Mouse (Mus musculus) cerebellum, postnatal 4 days (tissue): ENCODE measurements around the gene Fam83g.

Experiments used
- DNase-seq, 2 experiments: peaks; one replicate each; pipeline ENCODE4 v3.0.0; 2022; ENCODE audit warnings: low spot score in 2 of 2, mixed read lengths in 1 of 2

The Fam83g gene

DNA sequence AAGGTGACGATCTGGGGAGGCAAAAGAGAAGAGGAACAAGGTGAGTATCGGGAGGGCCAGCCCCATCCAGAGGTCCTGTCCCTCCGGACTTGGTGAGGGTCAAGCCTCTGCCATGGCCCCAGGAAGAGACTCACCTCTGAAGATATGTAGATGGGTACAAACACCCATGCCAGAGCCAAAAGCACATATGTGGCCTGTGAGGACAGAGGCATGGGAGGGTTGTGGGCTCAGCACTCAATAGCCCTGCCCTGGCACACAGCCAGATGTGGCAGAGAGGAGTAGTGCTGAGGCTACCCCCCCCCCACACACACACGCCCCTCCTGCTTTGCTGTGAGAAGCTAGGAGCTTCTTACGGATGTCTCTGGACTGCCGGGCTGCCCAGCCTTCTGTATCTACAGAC is 31.2 kb downstream of the Fam83g start:
- no peak for DNase-seq

DNA sequence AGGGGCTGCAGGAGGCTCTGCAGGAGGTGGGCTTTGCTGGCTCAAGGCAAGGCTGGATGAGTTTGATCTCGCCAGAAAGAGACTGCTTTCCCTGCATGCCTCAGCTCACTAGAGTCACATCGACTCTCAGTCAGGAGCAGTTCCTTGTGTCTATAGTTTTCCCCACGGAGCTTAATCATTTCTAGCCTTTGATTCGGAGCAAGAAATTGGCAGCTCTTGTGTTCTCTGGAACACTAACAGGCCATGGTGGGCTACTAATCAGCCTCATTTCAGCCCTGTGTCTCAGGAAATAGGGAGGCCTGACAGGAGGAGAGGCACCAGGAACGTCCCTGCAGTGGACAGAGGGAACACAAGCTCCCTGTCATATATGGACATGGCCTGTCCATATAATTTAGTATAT is 34.1 kb downstream of the Fam83g start:
- no peak for DNase-seq

DNA sequence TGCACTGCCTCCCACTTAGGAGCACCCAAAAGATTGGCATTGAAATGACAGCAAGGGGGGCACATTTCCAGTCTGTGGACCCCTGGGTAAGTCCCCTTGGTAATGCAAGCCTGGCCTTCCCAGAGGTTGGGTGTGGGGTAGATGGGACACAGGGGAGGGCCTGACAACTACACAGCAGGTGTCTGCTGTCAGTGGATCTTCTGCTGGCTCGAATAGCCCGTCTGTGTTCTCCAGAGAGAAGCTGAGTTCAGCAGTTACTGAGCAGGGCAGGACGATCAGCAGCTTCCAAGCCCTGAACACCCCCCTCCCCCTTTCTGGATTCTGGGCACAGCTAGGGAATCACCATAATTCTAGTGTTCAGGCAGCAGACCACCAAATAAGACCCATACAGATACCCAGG is 35.5 kb downstream of the Fam83g start:
- DNase-seq = no peak

DNA sequence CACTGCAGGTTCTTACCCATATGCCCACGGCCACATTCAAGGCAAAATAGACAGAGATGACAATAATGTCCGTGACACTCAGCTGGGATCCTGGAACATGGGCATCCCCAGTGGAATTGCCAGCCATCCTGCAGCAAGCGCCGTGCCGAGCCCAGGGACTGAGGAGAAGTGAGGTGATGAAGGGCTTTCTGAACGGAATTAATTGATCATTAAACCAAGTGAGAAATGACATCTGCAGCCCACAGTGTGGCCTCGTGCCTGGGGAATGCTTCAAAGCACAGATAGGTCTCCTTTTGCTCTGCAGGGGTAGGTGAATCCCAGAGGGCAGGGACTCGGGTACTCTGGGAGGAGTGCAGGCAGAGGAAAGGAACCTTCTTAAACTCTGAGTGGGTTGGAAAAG is 35.9 kb downstream of the Fam83g start:
- no peak for DNase-seq

DNA sequence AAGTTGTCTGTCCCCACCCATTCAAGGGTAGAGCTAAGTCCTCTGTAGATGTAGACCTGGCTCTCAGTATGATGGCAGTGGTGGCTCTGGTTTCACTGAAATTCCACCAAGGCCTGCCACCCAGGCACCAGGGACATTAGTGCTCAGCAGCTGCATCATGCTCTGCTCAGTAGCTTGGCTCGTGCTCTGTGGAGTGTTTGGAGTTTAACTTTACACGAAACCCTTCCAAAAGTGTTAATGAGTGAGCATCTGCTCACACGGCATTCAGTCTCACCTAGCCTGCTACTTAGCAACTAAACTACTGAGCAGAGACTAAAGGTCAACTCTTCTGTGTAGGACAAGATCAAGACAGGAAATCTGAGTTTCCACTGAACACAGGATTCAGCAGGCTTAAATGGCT is 36.7 kb downstream of the Fam83g start, which contains the start of gene Slc5a10:
Slc5a10 (minus strand) TSS at position 191 of the 400 bp plus-strand sequence.
- no peak for DNase-seq

DNA sequence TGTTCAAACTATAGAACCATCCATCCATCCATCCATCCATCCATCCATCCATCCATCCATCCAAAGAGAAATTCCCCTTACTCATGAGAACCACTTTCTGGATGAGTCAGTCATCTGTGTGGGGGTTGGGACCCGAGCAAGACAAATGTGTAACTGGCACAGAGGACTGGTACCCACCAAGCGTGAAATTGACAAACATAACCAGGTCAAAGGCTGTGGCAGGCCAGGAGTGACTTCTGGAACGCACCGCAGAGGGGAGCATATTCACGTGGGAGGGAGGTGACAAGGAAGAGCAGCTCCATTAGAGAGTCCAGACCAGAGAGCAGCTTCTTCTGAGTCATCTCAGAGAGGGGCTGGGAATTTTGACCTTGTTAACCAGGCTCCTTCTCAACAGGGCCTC is 38.2 kb downstream of the Fam83g start:
- no peak for DNase-seq

DNA sequence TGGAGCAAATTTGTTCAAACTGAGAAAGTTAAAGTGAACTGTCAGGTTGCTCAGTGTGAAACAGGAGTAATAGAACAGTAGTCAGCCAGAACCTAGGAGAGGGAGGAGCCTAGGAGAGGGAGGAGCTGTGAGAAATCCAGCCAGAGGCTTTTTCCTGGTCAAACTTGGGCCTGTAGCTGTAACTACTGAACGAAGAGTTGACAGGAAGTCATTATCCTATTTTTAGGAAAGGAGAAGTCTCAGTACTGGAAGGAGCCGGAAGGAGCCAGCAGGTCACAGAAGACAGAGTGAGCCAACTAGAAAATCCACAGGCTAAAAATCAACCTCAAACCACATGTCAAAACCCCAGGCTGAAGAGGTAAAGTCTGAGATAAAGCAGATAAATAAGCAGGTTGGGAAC is 44.1 kb downstream of the Fam83g start:
- DNase-seq = no peak

DNA sequence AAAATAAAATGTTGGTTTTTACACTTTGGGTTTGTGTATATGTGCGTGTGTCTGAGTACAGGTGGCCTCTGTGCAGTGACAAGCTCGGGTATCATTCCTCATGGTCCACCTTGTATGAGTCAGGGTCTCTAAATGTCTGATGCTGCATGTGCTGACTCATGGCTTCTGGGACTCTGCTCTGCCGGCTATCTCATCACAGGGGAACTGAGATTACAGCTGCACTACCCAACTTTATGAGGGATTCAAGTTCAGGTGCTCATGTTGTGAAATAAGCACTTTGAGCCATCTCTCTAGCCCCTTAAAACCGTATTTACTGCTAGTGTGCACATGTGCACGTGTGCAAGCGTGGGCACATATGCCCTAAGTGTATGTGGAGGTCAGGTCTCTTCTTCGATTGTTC is 48.8 kb downstream of the Fam83g start:
- no peak for DNase-seq

DNA sequence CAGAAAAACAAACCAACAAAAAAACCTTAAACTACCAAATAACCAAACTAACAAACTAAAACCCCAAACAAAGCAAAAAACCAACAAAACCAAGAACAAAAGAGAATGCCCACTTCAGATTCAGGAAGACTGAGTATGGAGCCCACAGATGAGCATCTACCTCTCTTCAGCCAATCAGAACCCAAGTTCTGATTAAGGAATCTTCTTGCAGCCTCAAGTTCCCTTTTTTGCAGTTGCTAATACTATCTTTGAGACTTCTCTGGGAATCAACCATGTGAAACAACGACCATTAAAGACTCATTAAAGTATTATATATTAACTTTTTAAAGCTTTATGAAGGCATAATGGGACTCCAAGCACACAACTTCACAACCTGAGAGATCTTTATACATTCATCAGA is 53.4 kb downstream of the Fam83g start:
- DNase-seq = no peak

DNA sequence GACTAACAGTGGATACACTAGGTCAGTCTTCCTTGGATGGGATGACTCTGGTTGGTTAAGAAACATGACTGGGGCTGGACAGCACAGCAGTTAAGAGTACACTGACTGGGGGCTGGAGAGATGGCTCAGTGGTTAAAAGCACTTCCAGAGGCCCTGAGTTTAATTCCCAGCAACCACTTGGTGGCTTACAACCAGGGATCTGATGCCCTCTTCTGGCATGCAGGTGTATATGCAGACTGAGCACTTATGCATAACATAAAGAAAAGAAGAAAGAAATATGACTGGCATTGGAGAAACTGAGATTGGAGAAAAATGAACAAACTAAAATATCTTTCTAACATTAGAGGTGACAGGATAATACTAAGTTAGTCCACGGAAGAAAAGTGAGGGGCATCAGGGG is 56.6 kb downstream of the Fam83g start:
- no peak for DNase-seq

DNA sequence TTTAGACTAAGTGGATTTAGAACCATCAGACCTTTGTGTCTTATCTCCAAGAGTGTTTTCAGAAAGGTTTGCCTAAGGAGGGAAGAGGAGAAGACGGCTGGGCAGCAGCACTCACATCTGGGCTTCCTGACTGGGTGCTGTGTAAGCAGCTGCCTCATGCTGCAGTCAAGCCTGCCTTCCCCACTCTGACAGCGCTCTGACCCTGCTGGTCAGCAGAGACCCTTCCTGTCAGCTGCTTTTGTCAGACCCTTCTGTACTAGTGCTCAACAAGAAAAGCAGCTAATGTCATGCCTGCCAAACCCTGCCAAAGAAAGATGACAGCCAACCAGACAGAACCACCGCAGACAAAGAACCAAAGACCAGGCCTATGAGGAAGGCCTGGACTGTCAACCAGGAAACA is 59.9 kb downstream of the Fam83g start:
- DNase-seq = no peak

DNA sequence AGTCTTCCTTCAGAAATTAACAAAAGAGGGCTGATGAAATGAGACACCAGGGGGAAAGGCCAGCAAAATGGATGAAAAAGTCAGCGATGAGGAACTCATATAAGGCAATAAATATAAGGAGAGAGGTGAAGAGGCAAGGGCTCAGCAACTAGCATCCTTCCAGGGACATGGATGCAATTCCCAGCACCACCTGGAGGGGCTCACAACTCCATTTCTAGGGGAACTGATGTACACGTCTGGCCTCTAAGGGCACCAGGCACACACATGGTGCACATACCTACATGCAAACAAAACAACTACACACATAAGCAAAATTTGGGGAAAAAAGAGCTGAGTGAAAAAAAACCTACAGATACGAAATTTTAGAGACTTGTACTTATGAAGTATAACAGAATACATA is 60.6 kb downstream of the Fam83g start:
- peak in 1 of 2 experiments; percentile 13 for DNase-seq

DNA sequence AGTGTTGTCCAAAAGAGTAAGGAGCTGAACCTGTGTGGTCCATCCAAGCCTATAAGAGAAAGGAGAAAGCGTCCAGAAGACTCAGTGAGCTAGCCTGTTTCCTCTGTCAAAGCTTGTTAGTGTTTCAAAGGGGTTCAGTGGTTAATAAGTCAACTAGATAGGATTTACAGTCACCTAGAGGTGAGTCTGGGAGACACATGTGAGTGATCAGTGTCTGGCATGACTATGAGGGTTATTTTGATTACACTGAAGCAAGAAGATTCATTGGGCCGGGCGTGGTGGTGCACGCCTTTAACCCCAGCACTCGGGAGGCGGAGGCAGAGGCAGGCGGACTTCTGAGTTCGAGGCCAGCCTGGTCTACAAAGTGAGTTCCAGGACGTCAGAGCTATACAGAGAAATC is 61.9 kb downstream of the Fam83g start:
- no peak for DNase-seq

DNA sequence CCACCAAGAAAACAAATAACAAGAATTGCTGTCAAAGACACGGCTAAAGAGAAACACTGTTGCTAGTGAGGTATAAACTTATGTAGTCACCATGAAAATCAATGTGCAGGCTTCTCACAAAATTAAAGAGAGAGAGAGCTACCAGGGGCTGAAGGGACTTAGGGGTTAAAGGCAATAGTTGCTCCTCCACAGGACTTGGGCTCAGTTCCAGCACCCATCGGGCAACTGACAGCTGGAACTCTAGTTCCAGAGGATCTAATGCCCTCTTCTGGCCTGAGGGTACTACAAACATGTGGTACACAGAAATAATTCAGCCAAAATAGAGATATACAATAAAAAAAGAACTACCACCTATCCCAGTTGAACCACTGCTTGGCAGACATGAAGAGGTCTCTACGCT is 63.3 kb downstream of the Fam83g start:
- no peak for DNase-seq

DNA sequence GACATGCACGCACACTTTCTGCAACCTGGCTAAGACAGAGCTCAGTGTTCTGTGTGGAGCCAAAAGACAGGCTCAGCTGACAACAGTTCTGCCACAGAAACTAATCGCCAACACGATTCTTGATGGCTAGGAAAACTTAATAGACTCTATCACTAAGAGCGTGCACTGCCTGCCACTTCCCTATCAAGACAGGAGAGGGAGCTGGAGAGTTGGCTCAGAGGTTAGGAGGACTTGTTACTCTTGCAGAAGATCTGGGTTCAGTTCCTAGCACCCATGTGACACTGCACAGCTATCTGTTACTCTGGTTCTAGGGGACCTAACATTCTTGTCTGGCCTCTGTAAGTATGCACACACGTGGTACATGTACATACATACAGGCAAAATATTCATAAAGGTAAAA is 67.7 kb downstream of the Fam83g start:
- DNase-seq = no peak

DNA sequence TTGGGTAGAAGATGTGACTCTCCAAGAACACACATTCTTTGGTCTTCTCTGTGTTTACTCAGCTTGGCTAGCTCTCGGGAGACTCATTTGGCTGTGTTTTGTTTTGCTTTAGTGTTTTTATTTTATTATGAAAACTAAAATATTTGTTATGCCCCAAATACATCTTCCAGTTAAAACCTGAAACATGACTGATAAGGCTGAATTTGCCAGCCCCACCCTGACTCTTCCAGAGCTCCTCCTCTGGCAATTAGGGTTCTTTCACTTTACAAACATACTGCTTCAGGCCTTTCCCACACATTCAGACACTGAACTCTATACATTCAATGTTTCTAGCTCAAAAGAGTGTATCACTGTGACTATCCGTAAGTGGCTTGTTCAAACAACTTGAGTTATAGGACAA is 73.3 kb downstream of the Fam83g start:
- DNase-seq = no peak
